Mouse (Mus musculus) liver, postnatal 0 days (tissue): ENCODE data around the gene Tcf7l2.

Source experiments
- CTCF ChIP-seq: sonication (generic); IDR thresholded peaks from 2 replicates; pipeline ENCODE4 v1.5.1; 2016; ENCODE audit warnings: antibody characterized with exemption, low read depth
- EP300 ChIP-seq: IDR thresholded peaks from 2 replicates; pipeline ENCODE4 v1.6.1; 2016; ENCODE audit warnings: antibody characterized with exemption, low read depth, mild to moderate bottlenecking

GRCm38 (mm10) chr19:55793029-55793428 is 51.4 kb downstream of the Tcf7l2 start:
- no peak for TF ChIP-seq CTCF
- no peak for TF ChIP-seq EP300
